Mouse (Mus musculus) heart, adult 2 months (tissue): ENCODE data around the gene Krtap8-1.

Source experiments
- EP300 ChIP-seq: fragments of 200-500 bp; IDR thresholded peaks from 2 replicates; pipeline ENCODE4 v1.6.1; 2011; ENCODE audit warnings: low read depth, low read length, control low read depth; ENCODE audit not compliant: insufficient read depth
- POLR2A ChIP-seq: fragments of 200-500 bp; IDR thresholded peaks from 2 replicates; pipeline ENCODE4 v1.6.1; 2011; ENCODE audit warnings: mild to moderate bottlenecking, low read depth, low read length, control low read depth; ENCODE audit not compliant: insufficient read depth

DNA sequence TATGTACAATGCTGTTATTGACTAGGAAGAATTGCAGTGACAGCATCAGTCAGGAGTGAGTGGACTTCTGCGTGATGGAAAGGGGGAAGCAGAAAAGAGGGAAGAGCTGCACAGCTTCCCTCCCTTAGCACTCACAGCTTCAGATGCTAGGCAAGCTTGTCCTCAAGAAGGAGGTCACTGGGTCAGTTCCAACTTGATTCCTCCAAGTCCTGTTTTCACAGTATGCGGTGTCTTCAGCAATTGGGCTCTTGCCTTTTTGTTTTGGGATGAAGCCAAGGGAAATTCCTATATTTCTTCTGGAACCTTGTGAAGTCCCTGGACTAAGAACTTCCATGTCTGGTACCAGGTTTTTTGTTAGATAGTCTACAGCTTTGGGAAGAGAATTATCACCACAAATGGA, 15.8 kb upstream of the Krtap8-1 start:
- TF ChIP-seq POLR2A (no peak), EP300 (no peak)
